In the genomic region with DNA sequence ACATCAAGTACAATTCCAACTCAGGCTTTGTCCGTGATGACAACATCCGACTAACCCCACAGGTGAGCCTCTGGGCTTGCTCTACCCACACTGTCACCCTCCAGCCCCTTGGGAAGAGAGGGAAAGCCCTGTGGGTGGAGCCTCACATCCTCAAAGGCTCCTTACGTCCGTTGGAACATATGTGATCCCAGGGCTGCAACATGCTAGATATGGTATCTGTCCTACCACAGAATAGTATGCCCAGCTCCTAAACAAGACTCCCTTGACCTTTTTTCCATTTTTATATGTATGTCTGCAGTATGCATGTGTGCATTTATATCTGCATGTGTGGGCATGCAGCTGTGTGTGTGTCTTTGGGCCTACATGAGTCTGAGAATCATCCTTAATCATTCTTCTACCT, we compare ENCODE assay signal across 19 mouse cellular contexts.
"Had no signal": no experiment of that assay in that cellular context is flagged by ENCODE, and none has a peak within 500 bp of the region (broad histone marks: within the 10 kb centered on the region; RNA-seq: fewer than 3 reads in every experiment).

No protein-coding gene starts in this region.

- H3K27ac ChIP-seq: hindbrain, postnatal 0 days; kidney, postnatal 0 days; left cerebral cortex, adult 2 months; limb, embryonic 12.5 days; limb, embryonic 15.5 days; midbrain, embryonic 12.5 days; midbrain, embryonic 15.5 days; neural tube, embryonic 12.5 days; neural tube, embryonic 15.5 days had no signal

- H3K4me1 ChIP-seq: limb, embryonic 12.5 days; limb, embryonic 15.5 days; midbrain, embryonic 12.5 days; midbrain, embryonic 15.5 days; neural tube, embryonic 12.5 days; neural tube, embryonic 15.5 days had no signal

- H3K9me3 ChIP-seq: limb, embryonic 15.5 days; megakaryocyte, embryonic 14.5 days; midbrain, embryonic 15.5 days; neural tube, embryonic 12.5 days; neural tube, embryonic 15.5 days had no signal

- ATAC-seq: hindbrain, postnatal 0 days; inflammation-experienced regulatory T-cells, adult 6 months; intestine, embryonic 16.5 days; midbrain, embryonic 15.5 days had no signal

- H3K27me3 ChIP-seq: limb, embryonic 12.5 days; limb, embryonic 15.5 days; megakaryocyte, embryonic 14.5 days; midbrain, embryonic 12.5 days; midbrain, embryonic 15.5 days; neural tube, embryonic 12.5 days; neural tube, embryonic 15.5 days had no signal

- H3K9ac ChIP-seq: limb, embryonic 12.5 days; limb, embryonic 15.5 days; midbrain, embryonic 12.5 days; midbrain, embryonic 15.5 days; neural tube, embryonic 12.5 days; neural tube, embryonic 15.5 days had no signal

- DNase-seq: kidney, adult 18-20 months; kidney, postnatal 36 days; layer of hippocampus, postnatal 36 days; left cerebral cortex, postnatal 4 days; lung, adult 2 months; right cerebral cortex, postnatal 25 days; thymus, postnatal 25 days had no signal

- H3K4me3 ChIP-seq: left cerebral cortex, adult 2 months; limb, embryonic 12.5 days; limb, embryonic 15.5 days; megakaryocyte, embryonic 14.5 days; midbrain, embryonic 12.5 days; midbrain, embryonic 15.5 days; neural tube, embryonic 12.5 days; neural tube, embryonic 15.5 days had no signal

- H3K4me2 ChIP-seq: limb, embryonic 12.5 days; limb, embryonic 15.5 days; midbrain, embryonic 12.5 days; midbrain, embryonic 15.5 days; neural tube, embryonic 12.5 days; neural tube, embryonic 15.5 days had no signal
